Mouse (Mus musculus): Measurements from ENCODE around the gene Trir.

DNA sequence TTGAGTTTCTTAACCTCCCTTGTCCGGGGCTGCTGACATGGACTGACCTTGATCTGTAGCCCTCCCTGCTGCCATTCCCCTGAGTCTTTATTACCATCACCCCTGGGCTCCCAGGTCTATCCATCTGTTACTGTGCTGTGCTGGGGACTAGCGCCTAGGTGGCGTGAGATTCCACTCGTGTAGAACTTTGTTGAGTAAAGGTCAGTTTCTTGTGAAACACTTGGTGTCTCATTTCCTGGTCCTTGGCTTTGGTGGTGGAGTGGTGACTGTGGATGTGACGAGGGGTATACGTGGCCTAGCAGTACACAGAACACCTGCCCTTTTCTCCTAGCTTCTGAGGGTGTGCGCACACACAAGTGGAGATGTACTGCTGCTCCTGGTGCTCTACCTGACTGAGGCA is 30.7 kb downstream of the Trir start:
- TF ChIP-seq CTCF (IDR thresholded peaks at IDR 0.05; ENCODE audit: extremely low read depth, insufficient read length, insufficient replicate concordance, low read depth, low read length): no peak
- TF ChIP-seq POLR2A (IDR thresholded peaks at IDR 0.05; ENCODE audit: low read depth, low read length): no peak
